Mouse (Mus musculus) heart, postnatal 0 days (tissue): ENCODE measurements at regions not wholly inside any gene's neighbourhood (a gene's known extent, or its start where the extent isn't known, plus 50 kb on each side); places are given as distances from the start of the nearest gene placed in this dataset.

Source experiments
- CTCF ChIP-seq: IDR thresholded peaks from 2 replicates; pipeline ENCODE4 v1.5.1; 2016; ENCODE audit warnings: antibody characterized with exemption, control low read depth, low read depth
- EP300 ChIP-seq: IDR thresholded peaks from 2 replicates; pipeline ENCODE4 v1.6.1; 2016; ENCODE audit warnings: antibody characterized with exemption, low read depth

DNA sequence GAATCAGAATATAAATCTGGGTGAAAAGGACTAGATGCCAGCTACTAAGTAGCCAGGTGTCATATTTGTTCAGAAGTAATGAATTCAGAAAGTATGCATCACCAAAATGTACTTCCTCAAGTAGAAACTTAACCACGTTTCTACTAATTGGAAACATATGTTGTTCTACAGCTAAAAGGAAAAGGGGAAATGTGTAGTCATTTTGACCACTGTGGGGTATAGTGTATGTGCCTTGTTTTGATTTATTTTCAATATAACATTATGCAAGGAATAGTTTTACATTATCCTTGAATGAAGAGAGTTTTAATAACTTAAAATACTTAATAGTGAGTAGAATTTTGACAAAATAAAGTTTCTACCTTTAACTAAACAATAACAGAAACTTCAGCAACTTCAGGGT is 257.7 kb downstream of the Plod2 start:
- TF ChIP-seq CTCF: no peak
- no peak for TF ChIP-seq EP300
